ENCODE assay signal across 24 mouse cellular contexts in genomic region chr17:63164289-63164688, GRCm38 (mm10).
"Had no signal": no experiment of that assay in that cellular context is flagged by ENCODE, and none has a peak within 500 bp of the region (broad histone marks: within the 10 kb centered on the region; RNA-seq: fewer than 3 reads in every experiment).

No protein-coding gene starts in this region.

- H3K36me3 ChIP-seq: heart, embryonic 10.5 days; heart, embryonic 13.5 days; heart, embryonic 15.5 days; hindbrain, embryonic 13.5 days; hindbrain, embryonic 15.5 days; kidney, embryonic 15.5 days; limb, embryonic 13.5 days; limb, embryonic 15.5 days had no signal

- H3K9ac ChIP-seq: heart, embryonic 13.5 days; heart, embryonic 15.5 days; hindbrain, embryonic 13.5 days; hindbrain, embryonic 15.5 days; kidney, embryonic 15.5 days; limb, embryonic 13.5 days; limb, embryonic 15.5 days; liver, embryonic 14.5 days had no signal

- H3K9me3 ChIP-seq: heart, embryonic 10.5 days; heart, embryonic 13.5 days; heart, embryonic 15.5 days; hindbrain, embryonic 13.5 days; hindbrain, embryonic 15.5 days; kidney, embryonic 15.5 days; limb, embryonic 13.5 days; limb, embryonic 15.5 days had no signal

- ATAC-seq: hindbrain, postnatal 0 days; intestine, embryonic 16.5 days had no signal

- H3K27me3 ChIP-seq: heart, embryonic 13.5 days; heart, embryonic 15.5 days; hindbrain, embryonic 15.5 days; kidney, embryonic 15.5 days; limb, embryonic 13.5 days; limb, embryonic 15.5 days had no signal

- H3K27ac ChIP-seq: heart, embryonic 10.5 days; heart, embryonic 13.5 days; heart, embryonic 15.5 days; hindbrain, embryonic 13.5 days; hindbrain, embryonic 15.5 days; hindbrain, postnatal 0 days; kidney, embryonic 15.5 days; kidney, postnatal 0 days; limb, embryonic 13.5 days; limb, embryonic 15.5 days; liver, embryonic 14.5 days had no signal

- H3K4me2 ChIP-seq: heart, embryonic 13.5 days; heart, embryonic 15.5 days; hindbrain, embryonic 13.5 days; hindbrain, embryonic 15.5 days; kidney, embryonic 15.5 days; limb, embryonic 13.5 days; limb, embryonic 15.5 days had no signal

- H3K4me1 ChIP-seq: hindbrain, embryonic 15.5 days; limb, embryonic 13.5 days; limb, embryonic 15.5 days had no signal

- H3K4me3 ChIP-seq: heart, embryonic 10.5 days; heart, embryonic 13.5 days; heart, embryonic 15.5 days; hindbrain, embryonic 13.5 days; hindbrain, embryonic 15.5 days; kidney, embryonic 15.5 days; limb, embryonic 13.5 days; limb, embryonic 15.5 days had no signal

- DNase-seq: gastrocnemius, postnatal 14 days; gastrocnemius, postnatal 36 days; heart, adult 18-20 months; heart, postnatal 14 days; kidney, adult 11 months; kidney, adult 2 months; kidney, adult 9 months; kidney, postnatal 14 days; kidney, postnatal 36 days; layer of hippocampus, adult 9-11 months; layer of hippocampus, postnatal 36 days; left cerebral cortex, postnatal 4 days had no signal
